Mouse (Mus musculus): Measurements from ENCODE around the gene Epo.
A peak's percentile ranks its signal among the peaks of the same experiment; 100 is the strongest.

The Epo gene

GRCm38 (mm10) chr5:137513951-137514721, 18.9 kb downstream of the Epo start:
- no peak for TF ChIP-seq GATA4 (IDR thresholded peaks at IDR 0.05; ENCODE audit: insufficient replicate concordance, low read length)

GRCm38 (mm10) chr5:137512847-137513794, 19.9 kb downstream of the Epo start:
- TF ChIP-seq GATA4 (IDR thresholded peaks at IDR 0.05; ENCODE audit: insufficient replicate concordance, low read length): no peak

- no peak for TF ChIP-seq GATA4 (IDR thresholded peaks at IDR 0.05; ENCODE audit: insufficient replicate concordance, low read length)
Measured at GRCm38 (mm10) chr5:137511706-137512105, 21.3 kb downstream of the Epo start.

- no peak for TF ChIP-seq GATA4 (IDR thresholded peaks at IDR 0.05; ENCODE audit: insufficient replicate concordance, low read length)
Measured at GRCm38 (mm10) chr5:137510573-137511390, 22.3 kb downstream of the Epo start.

GRCm38 (mm10) chr5:137510014-137510501, 23.0 kb downstream of the Epo start:
- no peak for TF ChIP-seq GATA4 (IDR thresholded peaks at IDR 0.05; ENCODE audit: insufficient replicate concordance, low read length)

- no peak for TF ChIP-seq GATA4 (IDR thresholded peaks at IDR 0.05; ENCODE audit: insufficient replicate concordance, low read length)
Measured at GRCm38 (mm10) chr5:137504041-137504440, 29.0 kb downstream of the Epo start.

- TF ChIP-seq GATA4 (IDR thresholded peaks at IDR 0.05; ENCODE audit: insufficient replicate concordance, low read length): no peak
Measured at GRCm38 (mm10) chr5:137502667-137503110, 30.4 kb downstream of the Epo start.

GRCm38 (mm10) chr5:137501709-137502666, 31.1 kb downstream of the Epo start, which contains the start of gene Pop7:
Gene Pop7, minus strand, starts transcription at chr5:137502518.
- TF ChIP-seq GATA4 (IDR thresholded peaks at IDR 0.05; ENCODE audit: insufficient replicate concordance, low read length): peak; percentile 98; the same call in 1 of the 2 replicates

GRCm38 (mm10) chr5:137500186-137500585, 32.9 kb downstream of the Epo start:
- no peak for TF ChIP-seq GATA4 (IDR thresholded peaks at IDR 0.05; ENCODE audit: insufficient replicate concordance, low read length)

- TF ChIP-seq GATA4 (IDR thresholded peaks at IDR 0.05; ENCODE audit: insufficient replicate concordance, low read length): no peak
Measured at GRCm38 (mm10) chr5:137493831-137494230, 39.2 kb downstream of the Epo start.

GRCm38 (mm10) chr5:137491559-137491958, 41.5 kb downstream of the Epo start:
- TF ChIP-seq GATA4 (IDR thresholded peaks at IDR 0.05; ENCODE audit: insufficient replicate concordance, low read length): no peak

- no peak for TF ChIP-seq GATA4 (IDR thresholded peaks at IDR 0.05; ENCODE audit: insufficient replicate concordance, low read length)
Measured at GRCm38 (mm10) chr5:137487616-137488015, 45.4 kb downstream of the Epo start.

GRCm38 (mm10) chr5:137485851-137486155, 47.2 kb downstream of the Epo start:
- TF ChIP-seq GATA4 (IDR thresholded peaks at IDR 0.05; ENCODE audit: insufficient replicate concordance, low read length): no peak
